Mouse (Mus musculus): ENCODE data around the gene Olfr284.

- no peak for TF ChIP-seq POLR2A (IDR thresholded peaks at IDR 0.05; ENCODE audit: insufficient read depth, low read length)
- peak; percentile 85 for TF ChIP-seq CTCF (IDR thresholded peaks at IDR 0.05; ENCODE audit: low read depth, low read length)
- no peak for TF ChIP-seq EP300 (IDR thresholded peaks at IDR 0.05; ENCODE audit: insufficient read depth, low read depth, low read length)
These were observed 49.0 kb upstream of the Olfr284 start for GRCm38 (mm10) chr15:98389796-98390195.
